Mouse (Mus musculus): ENCODE data around the gene Ctnna3.
"Not testable (repeated sequence)": the region's sequence is repeated elsewhere in the genome, so short reads cannot be mapped to it uniquely, and the experiment has no call there.

Ctnna3 gene

DNA sequence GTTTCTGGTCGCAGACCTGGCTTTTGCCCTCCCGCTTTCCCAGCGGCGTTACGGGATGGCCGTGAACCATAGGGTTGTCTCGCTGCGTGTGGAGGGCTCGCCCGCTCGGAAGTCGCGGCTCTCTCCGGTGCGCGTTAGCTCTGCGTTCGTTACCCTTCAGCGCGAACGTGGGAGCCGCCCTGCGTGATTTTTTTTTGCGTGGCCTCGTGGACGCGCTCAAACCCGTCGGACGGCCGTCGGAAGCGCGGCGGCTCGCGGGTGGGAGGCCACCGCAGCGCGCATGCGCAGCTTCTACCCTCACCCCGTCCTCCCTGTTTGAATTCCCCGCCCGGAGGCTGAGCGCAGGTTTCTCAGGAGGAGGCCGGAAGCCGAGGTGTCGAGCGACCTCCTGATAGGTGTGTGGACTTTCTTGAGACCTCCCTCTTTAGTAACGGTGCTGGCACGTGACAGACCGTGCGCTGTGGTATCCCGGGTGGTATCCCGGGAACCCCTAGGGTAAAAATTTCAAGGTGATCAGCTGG is at the start of gene Ctnna3:
Gene Ctnna3, plus strand, starts transcription at position 314 of the 521 bp plus-strand sequence.
- peak; percentile 31 for DNase-seq (ENCODE audit: low spot score)

DNA sequence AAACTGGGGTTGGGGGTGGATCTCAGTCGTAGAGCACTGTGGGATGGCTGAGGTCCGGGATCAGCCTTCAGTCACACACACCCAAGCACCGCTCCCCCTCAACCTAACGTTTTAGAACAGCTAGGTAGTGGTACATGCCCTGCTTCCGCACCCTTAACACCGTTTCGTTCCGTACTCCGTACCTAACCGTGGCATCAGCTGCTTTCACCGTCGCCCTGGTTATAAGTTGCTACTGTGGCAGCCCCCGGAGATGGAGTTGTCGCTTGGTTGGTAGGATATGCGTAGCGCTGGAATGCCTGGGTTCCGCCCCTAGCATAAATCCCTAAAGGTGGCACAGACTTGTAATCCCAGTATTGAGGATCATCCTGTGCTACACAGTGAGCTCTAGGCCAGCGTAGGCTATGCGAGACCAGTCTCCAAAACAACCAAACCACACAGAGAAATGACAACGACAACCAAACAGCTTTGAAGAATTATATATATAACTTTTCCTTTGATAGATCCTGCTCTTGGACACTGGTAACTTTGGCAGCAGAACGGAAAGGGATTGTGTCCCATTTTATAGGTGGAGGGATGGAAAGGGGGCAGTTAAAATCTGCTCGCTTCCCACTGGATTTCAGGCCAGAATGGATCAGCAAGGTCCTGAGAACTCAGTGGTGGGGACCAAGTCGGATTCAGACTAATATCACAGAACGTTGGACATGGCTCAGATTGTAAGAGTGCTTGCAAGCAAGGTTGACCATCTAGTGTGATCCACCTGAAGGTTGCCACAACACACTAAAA is 48.2 kb upstream of the Ctnna3 start, which contains the start of gene Sirt1:
Gene Sirt1, minus strand, starts transcription at position 207 of the 783 bp plus-strand sequence.
- no peak for DNase-seq (ENCODE audit: low spot score)

DNA sequence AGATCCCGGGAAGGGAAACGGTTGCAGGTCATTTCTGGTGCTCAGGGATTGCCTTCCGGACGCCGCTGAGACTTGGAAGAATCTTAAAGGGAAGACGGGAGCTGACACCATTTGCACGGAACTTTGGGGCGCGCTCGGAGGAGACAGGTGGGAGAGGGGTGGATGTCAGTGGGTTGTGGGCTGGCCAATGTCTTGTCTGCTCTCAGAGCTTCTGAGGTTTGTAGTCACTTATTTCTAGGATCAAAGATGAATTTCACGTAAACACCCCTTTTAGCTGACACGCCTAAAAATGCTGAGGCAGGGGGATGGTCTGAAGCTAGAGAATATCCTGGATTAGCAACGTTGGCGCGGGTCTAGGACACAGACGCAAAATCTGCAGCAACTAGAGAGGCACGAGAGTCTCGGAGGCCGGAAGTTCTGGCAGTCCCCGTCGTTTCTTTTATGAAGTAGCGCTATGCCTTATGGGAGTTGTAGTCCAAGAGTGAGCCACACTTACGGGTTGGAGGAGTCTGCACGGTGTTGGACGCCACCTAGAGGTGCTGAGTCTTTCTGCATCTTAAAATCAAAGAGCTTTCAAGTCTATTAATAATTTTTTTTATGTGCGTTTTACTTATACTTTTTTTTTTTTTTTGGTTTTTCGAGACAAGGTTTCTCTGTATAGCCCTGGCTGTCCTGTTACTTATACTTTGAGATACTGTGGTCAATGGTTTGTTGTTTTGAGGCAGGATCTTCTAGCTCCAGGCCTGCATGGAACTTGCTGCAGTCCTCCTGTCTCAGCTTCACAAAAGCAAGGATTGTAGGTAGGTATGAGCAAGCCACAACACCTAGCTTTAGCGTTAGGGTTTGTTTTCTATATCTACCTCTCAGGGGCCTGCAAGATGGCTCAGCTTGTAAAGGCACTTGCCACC is 47.3 kb upstream of the Ctnna3 start, which contains the start of gene Dnajc12:
Gene Dnajc12, plus strand, starts transcription at position 72 of the 908 bp plus-strand sequence.
- DNase-seq (ENCODE audit: low spot score): peak; percentile 14

DNA sequence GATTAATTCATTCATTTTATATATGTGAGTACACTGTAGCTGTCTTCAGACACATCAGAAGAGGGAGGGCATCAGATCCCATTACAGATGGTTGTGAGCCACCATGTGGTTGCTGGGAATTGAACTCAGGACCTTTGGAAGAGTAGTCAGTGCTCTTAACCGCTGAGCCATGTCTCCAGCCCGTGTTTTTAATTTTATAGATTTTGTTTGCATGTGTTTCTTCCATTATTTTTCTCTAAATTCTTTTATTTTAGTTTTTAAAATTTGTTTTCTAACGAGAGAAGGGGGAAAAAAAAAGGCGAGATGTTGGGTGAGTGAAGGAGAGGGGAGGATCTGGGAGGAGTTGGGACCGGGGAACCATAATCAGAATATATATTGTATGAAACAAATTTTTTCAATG is 44.0 kb upstream of the Ctnna3 start:
- DNase-seq (ENCODE audit: low spot score): not testable (repeated sequence)

DNA sequence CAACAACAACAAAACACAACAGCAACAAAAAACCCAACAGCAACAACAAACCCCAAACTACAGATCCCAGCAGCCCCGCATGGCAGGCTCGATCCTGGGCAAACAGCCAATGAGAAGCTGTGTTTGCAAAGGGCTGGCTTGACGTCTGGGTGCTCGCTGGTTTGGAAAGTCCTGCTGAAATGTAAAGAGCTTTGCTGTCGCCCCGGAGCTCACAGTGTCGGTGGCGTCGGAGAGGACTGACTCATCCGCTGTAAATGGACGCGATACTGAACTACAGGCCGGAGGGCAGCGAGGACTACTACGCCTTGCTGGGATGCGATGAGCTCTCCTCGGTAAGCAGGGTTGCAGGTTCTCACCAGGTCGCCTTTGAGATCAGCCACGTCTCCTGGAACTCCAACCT is 43.5 kb upstream of the Ctnna3 start:
- peak; percentile 35 for DNase-seq (ENCODE audit: low spot score)

DNA sequence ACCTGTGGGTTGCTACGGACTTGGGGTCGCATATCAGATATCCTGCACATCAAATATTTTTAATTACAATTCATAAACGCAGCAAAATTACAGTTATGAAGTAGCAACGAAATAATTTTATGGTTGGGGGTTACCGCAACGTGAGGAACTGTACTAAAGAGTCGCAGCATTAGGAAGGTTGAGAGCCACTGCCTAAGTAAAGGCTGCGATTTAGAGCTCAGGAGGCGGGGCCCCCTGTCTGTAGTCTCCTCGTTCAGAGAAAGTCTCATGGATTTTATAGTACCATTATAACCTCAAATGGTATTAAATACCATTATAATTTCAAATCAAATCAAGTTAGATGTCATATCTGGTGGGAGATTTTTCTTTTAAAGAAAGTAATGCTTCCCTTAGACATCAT is 42.9 kb upstream of the Ctnna3 start:
- DNase-seq (ENCODE audit: low spot score): no peak

DNA sequence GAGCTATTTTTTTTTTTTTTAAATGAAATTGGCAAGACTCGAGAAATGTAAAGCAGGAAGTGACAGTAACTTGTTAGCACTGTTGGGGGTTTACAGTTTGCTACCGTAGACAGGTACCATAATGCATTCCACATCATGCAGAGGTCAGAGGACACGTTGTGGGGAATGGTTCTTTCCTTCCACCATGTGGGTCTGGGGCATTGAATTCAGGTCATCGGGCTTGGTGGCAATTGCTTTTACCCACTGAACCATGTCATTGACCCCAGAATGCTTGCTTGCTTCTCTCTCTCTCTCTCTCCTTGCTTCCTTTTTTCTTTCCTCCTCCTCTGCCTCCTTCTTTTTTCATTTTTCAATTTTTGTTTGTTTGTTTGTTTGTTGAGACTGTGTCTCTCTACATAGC is 41.0 kb upstream of the Ctnna3 start:
- no peak for DNase-seq (ENCODE audit: low spot score)

DNA sequence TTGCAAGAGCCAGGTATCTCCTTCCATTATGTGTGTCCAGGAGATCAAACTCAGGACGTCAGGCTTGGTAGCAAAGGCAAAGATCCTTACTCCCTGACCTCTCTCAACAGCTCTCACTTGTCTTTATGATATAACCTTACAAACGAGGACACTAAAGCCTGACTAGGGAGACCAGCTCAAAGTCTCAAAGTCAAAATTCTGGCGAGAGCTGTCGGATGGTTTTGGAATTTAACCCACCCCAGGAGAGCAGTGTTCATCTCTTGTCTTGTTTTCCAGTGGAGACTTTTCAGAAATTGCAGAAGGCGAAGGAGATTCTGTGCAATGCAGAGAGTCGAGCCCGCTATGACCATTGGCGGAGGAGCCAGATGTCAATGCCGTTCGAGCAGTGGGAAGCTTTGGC is 32.9 kb upstream of the Ctnna3 start:
- DNase-seq (ENCODE audit: low spot score): no peak

DNA sequence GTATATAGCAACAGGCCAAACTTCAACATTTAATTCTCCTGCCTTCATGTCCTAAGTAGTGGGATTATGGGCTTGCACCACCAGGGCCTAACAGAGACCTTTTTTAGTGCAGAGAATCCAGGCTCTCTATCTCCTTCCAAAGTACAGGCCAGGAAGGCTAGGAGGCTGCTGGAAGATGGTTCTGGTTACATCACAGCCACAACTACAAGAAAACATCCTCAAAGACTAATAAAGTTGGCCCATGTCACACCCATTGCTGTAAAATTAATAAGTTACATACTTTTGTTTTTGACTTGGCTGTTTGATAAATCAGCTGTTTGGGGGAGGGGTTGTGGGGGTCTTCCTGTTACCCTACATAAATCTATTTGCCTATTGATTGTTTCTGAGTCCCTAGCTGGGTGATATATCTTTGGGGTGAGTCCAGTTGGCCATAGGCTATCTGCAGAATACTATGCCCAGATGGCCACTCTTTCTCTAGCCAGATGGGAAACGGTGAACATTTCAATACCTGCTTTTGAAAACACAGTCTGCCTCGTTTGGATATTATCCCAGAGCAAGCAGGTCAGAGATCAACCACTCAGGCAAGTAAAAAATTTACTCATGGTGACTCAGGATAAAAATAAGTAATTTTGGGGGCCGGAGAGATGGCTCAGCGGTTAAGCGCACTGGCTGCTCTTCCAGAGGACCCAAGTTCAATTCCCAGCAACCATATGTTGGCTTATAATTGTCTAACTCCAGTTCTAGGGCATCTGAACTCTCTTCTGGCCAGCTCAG is 27.0 kb upstream of the Ctnna3 start:
- no peak for DNase-seq (ENCODE audit: low spot score)

DNA sequence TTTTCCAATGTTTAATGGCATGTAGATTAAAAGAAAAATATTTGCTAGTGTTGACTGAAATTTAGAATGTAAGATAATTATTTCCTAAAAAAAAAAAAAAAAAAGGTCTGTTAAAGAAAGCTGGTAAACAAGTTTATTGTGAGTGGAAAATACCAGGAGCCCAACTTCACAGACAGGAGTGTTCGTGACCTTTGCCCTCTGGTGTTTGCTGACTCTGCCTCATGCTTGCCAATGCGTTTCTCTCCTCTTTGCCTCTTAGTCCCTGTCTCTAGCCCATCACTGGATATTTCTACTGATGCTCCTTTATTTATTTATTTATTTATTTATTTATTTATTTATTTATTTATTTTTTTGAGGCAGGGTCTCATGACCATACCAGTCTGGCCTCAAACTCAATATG is 26.3 kb upstream of the Ctnna3 start:
- DNase-seq (ENCODE audit: low spot score): no peak

DNA sequence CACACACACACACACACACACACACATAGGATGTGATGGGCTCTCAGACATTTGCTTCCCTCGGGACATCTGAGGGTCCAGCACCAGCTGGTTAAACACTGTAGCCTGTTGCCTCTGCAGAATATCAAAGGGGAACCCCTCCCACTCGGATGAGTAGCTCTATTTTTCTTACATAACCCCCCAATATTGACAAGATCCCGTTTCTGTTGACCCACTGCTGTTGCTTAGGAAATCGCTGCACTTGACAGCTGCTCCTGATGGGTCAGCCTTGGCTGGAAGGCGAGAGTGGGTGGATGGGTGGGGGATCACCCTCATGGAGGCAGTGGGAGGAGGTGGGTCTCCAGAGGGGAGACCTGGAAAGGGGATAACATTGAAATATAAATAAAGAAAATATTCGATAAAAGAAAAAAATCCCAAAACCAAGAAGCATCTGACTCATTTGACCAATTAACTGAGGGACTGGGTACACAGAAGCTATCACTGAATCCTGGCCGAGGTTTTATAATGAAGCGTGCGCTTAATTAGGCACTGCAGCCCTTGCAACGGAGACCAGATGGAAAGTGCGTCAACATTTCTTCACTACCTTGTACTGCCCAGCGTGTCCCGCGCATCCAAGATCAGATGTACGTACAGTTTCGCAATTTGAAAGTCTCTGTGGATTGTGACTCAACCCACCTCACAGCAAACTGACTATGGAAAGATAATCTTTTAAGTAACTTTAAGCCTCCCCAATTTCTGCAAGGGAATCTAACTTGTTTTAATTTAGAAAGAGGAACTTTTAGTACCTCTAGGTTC is 19.5 kb upstream of the Ctnna3 start:
- no peak for DNase-seq (ENCODE audit: low spot score)

DNA sequence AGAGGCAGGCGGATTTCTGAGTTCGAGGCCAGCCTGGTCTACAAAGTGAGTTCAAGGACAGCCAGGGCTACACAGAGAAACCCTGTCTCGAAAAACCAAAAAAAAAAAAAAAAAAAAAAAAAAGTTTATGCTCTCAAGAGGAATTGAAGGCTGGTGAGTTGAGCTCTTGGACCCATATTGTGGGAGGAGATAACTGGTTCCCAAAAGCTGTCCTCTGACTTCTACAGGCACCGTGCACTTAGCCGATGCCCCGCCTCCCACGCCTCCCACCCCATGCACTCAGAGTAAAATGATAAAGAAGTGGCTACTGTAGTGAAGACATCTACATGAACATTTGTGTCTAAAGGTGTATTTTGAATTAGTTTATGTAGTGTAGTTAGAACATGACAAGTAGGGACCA is 18.2 kb upstream of the Ctnna3 start:
- not testable (repeated sequence) for DNase-seq (ENCODE audit: low spot score)

DNA sequence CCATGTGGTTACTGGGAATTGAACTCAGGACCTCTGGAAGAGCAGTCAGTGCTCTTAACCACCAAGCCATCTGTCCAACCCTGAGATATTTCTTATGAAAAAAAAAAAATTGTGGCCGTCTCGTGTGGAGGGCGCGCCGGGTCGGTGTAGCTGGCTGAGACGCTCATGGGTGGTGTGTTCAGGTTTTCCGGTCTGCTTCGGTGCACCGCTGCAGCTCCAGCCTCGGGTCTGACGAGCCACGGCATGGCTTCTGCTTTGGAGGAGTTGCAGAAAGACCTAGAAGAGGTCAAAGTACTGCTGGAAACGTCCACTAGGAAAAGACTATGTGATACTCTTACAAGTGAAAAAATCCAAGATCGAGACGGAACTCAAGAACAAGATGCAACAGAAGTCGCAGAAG is 17.1 kb upstream of the Ctnna3 start:
- DNase-seq (ENCODE audit: low spot score): no peak

DNA sequence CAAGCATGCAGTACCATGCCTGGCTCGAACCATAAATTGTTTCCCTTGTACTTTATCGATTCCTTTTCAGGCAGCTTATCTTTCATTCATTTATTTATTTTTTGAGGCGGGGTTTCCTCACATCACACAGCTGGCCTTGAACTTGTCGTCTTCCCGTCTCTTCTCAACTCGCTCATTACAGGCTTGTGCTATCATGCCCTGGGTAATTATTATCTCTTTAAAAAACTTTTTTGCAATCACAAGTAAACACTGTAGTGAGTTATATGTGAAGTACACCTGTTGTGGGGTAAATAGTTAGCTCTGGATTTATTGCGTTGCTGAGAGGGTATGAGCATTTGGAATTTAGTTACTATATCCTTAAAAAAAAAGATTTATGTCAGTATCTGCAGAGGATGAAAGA is 14.6 kb upstream of the Ctnna3 start:
- DNase-seq (ENCODE audit: low spot score): no peak

DNA sequence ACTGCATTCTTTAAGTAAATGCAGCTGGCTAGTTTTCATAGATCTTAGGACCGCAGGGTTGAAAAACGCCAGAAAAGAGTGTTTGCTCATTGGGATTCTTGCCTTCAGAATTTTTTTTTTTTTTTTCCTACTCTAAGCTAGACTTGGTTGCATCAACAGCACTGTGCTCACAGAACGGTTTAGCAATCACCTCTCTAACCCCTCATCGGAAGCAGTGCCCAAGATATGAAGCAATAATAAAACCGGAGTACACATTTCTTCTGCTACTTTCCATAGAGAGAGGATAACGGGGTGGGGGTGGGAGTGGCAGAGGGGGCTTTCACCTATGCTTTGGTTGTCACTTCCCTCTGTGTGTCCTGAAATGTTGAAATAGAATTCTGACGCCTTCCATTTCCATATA is 14.0 kb upstream of the Ctnna3 start:
- no peak for DNase-seq (ENCODE audit: low spot score)

DNA sequence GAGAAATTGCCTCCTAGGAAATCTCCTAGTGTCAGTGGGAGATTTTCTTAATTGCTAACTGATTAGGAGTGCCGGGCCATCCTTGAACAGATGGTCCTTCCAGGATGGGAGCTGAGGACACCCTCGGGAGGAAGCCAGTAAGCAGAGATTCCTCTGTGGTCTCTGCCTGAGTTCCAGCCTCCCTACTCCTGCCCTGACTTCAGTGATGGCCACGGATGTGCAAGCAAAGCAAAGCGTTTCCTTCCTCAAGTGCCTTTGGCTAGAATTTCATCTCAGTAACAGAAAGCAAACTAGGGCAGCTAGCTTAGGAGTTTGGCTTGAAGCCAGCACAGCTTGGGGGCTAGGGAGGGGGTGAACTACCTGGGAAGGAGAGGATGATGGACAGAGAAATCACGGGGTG is 12.8 kb upstream of the Ctnna3 start:
- DNase-seq (ENCODE audit: low spot score): no peak

DNA sequence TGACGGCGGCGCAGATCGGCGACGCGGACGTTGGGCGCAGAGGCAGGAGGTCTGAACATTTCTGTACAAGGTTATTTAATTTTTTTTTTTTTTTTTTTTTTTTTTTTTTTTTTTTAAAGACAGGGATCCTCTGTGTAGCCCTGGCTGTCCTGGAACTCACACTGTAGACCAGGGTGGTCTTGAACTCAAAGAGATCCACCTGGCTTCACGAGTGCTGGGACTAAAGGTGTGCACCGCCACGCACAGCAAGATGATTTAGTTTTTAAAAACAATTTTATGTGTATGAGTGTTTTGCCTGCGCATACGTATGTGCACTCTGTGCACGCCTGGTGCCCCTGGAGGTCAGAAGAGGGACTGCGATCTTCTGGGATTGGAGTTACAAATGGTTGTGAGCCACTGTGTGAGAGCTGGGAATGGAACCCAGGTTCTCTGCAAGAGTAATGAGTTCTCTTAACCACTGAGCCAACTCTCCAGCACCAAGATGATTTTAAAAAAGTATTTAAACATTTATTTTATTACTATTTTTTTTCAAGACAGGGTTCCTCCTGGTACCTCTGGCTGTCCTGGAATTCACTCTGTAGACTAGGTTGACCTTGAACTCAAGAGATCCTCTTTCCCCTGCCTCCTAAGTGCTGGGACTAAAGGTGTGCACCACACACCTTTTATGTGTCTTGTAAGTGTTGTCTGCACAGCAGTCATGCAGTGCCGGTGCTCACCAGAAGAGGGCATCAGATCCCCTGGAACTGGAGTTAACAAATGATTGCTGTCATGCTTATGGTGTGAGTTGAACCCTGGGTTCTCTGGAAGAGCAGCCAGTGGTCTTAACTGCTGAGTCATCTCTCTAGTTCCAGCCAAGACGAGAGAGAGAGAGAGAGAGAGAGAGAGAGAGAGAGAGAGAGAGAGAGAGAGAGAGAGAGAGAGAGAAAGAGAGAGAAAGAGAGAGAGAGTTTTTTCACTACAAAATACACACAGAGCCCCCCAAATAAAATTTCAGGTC is 7.9 kb upstream of the Ctnna3 start, which contains the start of gene Gm7075:
Gene Gm7075, minus strand, starts transcription at position 51 of the 997 bp plus-strand sequence.
- DNase-seq (ENCODE audit: low spot score): no peak

DNA sequence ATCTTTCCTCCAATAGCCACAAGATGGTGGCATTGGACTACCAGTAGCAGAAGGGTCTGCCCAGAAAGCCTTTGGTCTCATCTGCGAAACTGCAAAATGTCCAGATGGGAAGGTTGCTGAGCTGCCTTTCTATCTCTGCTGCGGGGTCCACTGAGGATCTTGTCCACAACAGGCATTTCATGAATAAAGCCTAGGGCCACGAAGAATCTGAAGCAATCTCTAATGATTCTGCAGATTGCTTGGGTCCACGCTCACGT is 7.2 kb upstream of the Ctnna3 start:
- DNase-seq (ENCODE audit: low spot score): no peak

DNA sequence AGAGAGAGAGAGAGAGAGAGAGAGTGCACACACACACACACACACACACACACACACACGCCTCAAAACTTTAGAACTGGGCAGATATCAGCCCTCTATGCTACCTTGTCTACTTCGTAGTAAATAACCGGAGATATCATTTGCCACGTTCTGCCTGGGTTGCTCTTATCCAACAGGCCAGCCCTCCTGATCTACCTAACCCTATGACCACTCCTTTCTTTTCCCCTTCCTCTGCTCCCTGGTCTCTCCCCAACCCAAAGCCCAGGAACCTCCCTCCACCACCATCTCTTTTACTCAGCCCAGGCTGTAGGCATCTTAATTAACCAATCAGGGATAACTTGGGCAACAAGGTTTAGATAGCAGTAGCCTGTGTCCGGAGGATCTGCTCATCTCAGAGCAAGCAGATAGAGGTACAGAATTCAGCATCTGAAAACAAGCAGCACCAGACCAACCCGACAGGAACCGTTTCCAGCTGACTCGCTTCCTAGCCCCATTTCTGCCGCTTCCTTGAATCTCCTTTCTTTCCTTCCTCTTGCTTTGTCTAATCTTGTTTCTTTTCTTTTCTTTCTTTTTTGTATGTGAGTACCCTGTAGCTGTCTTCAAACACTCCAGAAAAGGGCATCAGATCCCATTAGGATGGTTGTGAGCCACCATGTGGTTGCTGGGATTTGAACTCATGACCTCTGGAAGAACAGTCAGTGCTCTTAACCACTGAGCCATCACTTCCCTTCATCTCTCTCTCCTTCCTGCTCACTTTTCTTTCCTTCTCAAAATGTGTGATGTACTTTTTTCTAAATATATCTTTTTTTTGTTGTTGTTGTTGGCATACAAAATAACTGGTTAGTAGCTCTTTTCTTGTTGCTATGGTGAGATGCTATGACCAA is 6.1 kb upstream of the Ctnna3 start:
- DNase-seq (ENCODE audit: low spot score): no peak
